Comparison of ENCODE assay signal across 19 mouse cellular contexts in genomic region chr3:40076824-40077223, GRCm38 (mm10).
DNase-seq lines count a peak whose midpoint lies in the region; ATAC-seq and TF ChIP-seq lines count a peak whose summit lies in the region.
"Had no signal": no experiment of that assay in that cellular context is flagged by ENCODE, and none has a peak within 500 bp of the region (broad histone marks: within the 10 kb centered on the region; RNA-seq: fewer than 3 reads in every experiment).

No protein-coding gene starts in this region.

- TF ChIP-seq CTCF in hindbrain, postnatal 0 days (IDR thresholded peaks at IDR 0.05; ENCODE audit: low read depth), result no peak
- no peak for TF ChIP-seq CTCF in intestine, postnatal 0 days (IDR thresholded peaks at IDR 0.05; ENCODE audit: low read depth)
- no peak for TF ChIP-seq CTCF in liver, postnatal 0 days (IDR thresholded peaks at IDR 0.05; ENCODE audit: low read depth)

- no peak overlapping the region for H3K4me2 ChIP-seq in limb, embryonic 14.5 days (replicated peaks; ENCODE audit: low read depth, low read length, severe bottlenecking)
- H3K4me2 ChIP-seq in embryonic facial prominence, embryonic 12.5 days (replicated peaks), result no peak overlapping the region
- no peak overlapping the region for H3K4me2 ChIP-seq in forebrain, embryonic 14.5 days (ENCODE audit: low read length)
- no peak overlapping the region for H3K4me2 ChIP-seq in hindbrain, postnatal 0 days (ENCODE audit: low read depth, low read length)
- H3K4me2 ChIP-seq in intestine, postnatal 0 days (replicated peaks; ENCODE audit: low read depth), result no peak overlapping the region
- H3K4me2 ChIP-seq in liver, postnatal 0 days (ENCODE audit: low read depth, low read length), result no peak overlapping the region
- H3K4me2 ChIP-seq: heart, embryonic 13.5 days; limb, embryonic 12.5 days; liver, embryonic 15.5 days had no signal

- no peak for TF ChIP-seq EP300 in liver, postnatal 0 days (IDR thresholded peaks at IDR 0.05; ENCODE audit: low read depth)

- no peaks in the 10 kb centered on the region for H3K27me3 ChIP-seq in limb, embryonic 14.5 days (ENCODE audit: control insufficient read depth, insufficient read depth, low read length)
- no peaks in the 10 kb centered on the region for H3K27me3 ChIP-seq in limb, embryonic 10.5 days (ENCODE audit: low read depth, poor library complexity, severe bottlenecking)
- no peaks in the 10 kb centered on the region for H3K27me3 ChIP-seq in embryonic facial prominence, embryonic 12.5 days
- H3K27me3 ChIP-seq in forebrain, embryonic 14.5 days (replicated peaks; ENCODE audit: control insufficient read depth, insufficient read depth, low read length), result no peaks in the 10 kb centered on the region
- no peaks in the 10 kb centered on the region for H3K27me3 ChIP-seq in hindbrain, postnatal 0 days (ENCODE audit: insufficient read depth, low read length)
- H3K27me3 ChIP-seq in intestine, postnatal 0 days (replicated peaks; ENCODE audit: control insufficient read depth, insufficient read depth, low read length), result no peaks in the 10 kb centered on the region
- H3K27me3 ChIP-seq in liver, postnatal 0 days (ENCODE audit: insufficient read depth, low read length), result no peaks in the 10 kb centered on the region
- H3K27me3 ChIP-seq: heart, embryonic 13.5 days; limb, embryonic 12.5 days; liver, embryonic 15.5 days had no signal

- H3K9me3 ChIP-seq in limb, embryonic 14.5 days (ENCODE audit: control insufficient read depth, low read length), result no peaks in the 10 kb centered on the region
- H3K9me3 ChIP-seq in limb, embryonic 10.5 days (replicated peaks), result no peaks in the 10 kb centered on the region
- H3K9me3 ChIP-seq in embryonic facial prominence, embryonic 12.5 days, result no peaks in the 10 kb centered on the region
- H3K9me3 ChIP-seq in forebrain, embryonic 14.5 days (replicated peaks; ENCODE audit: control insufficient read depth, low read length), result no peaks in the 10 kb centered on the region
- no peaks in the 10 kb centered on the region for H3K9me3 ChIP-seq in hindbrain, postnatal 0 days (ENCODE audit: low read length)
- H3K9me3 ChIP-seq in intestine, postnatal 0 days (ENCODE audit: control insufficient read depth), result no peaks in the 10 kb centered on the region
- no peaks in the 10 kb centered on the region for H3K9me3 ChIP-seq in liver, postnatal 0 days (ENCODE audit: low read length)
- H3K9me3 ChIP-seq: heart, embryonic 13.5 days; limb, embryonic 12.5 days; liver, embryonic 15.5 days had no signal

- 37% methylated on average over 4 of the region's 4 CpGs for WGBS in limb, embryonic 14.5 days
- WGBS in limb, embryonic 10.5 days, result 68% methylated on average over 4 of the region's 4 CpGs
- 29% methylated on average over 4 of the region's 4 CpGs for WGBS in embryonic facial prominence, embryonic 12.5 days
- WGBS in forebrain, embryonic 14.5 days, result 23% methylated on average over 4 of the region's 4 CpGs
- 47% methylated on average over 4 of the region's 4 CpGs for WGBS in hindbrain, postnatal 0 days
- WGBS in intestine, postnatal 0 days, result 89% methylated on average over 4 of the region's 4 CpGs
- WGBS in liver, postnatal 0 days (ENCODE audit: insufficient replicate concordance), result 73% methylated on average over 4 of the region's 4 CpGs

- DNase-seq in limb, embryonic 14.5 days (ENCODE audit: low spot score), result peak; percentile 34
- DNase-seq in limb, embryonic 10.5 days (ENCODE audit: low spot score), result no peak
- DNase-seq in forebrain, embryonic 14.5 days (ENCODE audit: low spot score), result peak; percentile 65
- DNase-seq in hindbrain, postnatal 0 days (ENCODE audit: low spot score), result peak; percentile 49
- no peak for DNase-seq in embryo, embryonic 10 days (ENCODE audit: low spot score)
- no peak for DNase-seq in liver, postnatal 0 days
- DNase-seq: adrenal gland, postnatal 14 days; B cell, adult 2 months; cerebellum, adult 8-10 months; kidney, adult 18-20 months; kidney, postnatal 10 days; lung, postnatal 14 days; right cerebral cortex, postnatal 14 days; thymus, postnatal 25 days had no signal

- no peak for TF ChIP-seq POLR2A in limb, embryonic 14.5 days (IDR thresholded peaks at IDR 0.05; ENCODE audit: borderline replicate concordance, extremely low read depth, insufficient read depth, insufficient read length)

- no peak for ATAC-seq in limb, embryonic 14.5 days (ENCODE audit: low FRiP score, low read depth)
- no peak for ATAC-seq in embryonic facial prominence, embryonic 12.5 days (ENCODE audit: insufficient number of reproducible peaks, insufficient read depth, low FRiP score, low TSS enrichment)
- peak; percentile 74 for ATAC-seq in forebrain, embryonic 14.5 days
- ATAC-seq in hindbrain, postnatal 0 days, result no peak
- ATAC-seq in intestine, postnatal 0 days, result no peak
- ATAC-seq in liver, postnatal 0 days, result no peak

- H3K4me1 ChIP-seq in limb, embryonic 14.5 days (ENCODE audit: control insufficient read depth, insufficient read depth, low read length), result peaks cover 16% of the 10 kb centered on the region
- peaks cover 13% of the 10 kb centered on the region for H3K4me1 ChIP-seq in limb, embryonic 10.5 days
- peaks cover 23% of the 10 kb centered on the region; the same call in 1 of the 2 replicates for H3K4me1 ChIP-seq in embryonic facial prominence, embryonic 12.5 days
- peaks cover 7% of the 10 kb centered on the region; the same call in 1 of the 2 replicates for H3K4me1 ChIP-seq in forebrain, embryonic 14.5 days (ENCODE audit: control insufficient read depth, insufficient read depth, low read length)
- no peaks in the 10 kb centered on the region for H3K4me1 ChIP-seq in hindbrain, postnatal 0 days (ENCODE audit: insufficient read depth, low read length)
- no peaks in the 10 kb centered on the region for H3K4me1 ChIP-seq in intestine, postnatal 0 days (replicated peaks; ENCODE audit: control insufficient read depth, insufficient read depth, low read length)
- H3K4me1 ChIP-seq in liver, postnatal 0 days (ENCODE audit: insufficient read depth), result no peaks in the 10 kb centered on the region
- H3K4me1 ChIP-seq: heart, embryonic 13.5 days; liver, embryonic 15.5 days had no signal

- no peak overlapping the region for H3K4me3 ChIP-seq in limb, embryonic 14.5 days (replicated peaks; ENCODE audit: low read length)
- H3K4me3 ChIP-seq in limb, embryonic 10.5 days, result no peak overlapping the region
- H3K4me3 ChIP-seq in embryonic facial prominence, embryonic 12.5 days, result no peak overlapping the region
- H3K4me3 ChIP-seq in forebrain, embryonic 14.5 days (ENCODE audit: low read depth, low read length), result no peak overlapping the region
- no peak overlapping the region for H3K4me3 ChIP-seq in hindbrain, postnatal 0 days (ENCODE audit: low read length)
- H3K4me3 ChIP-seq in intestine, postnatal 0 days (ENCODE audit: low read depth, low read length), result no peak overlapping the region
- H3K4me3 ChIP-seq in liver, postnatal 0 days (ENCODE audit: low read depth, low read length), result no peak overlapping the region
- H3K4me3 ChIP-seq: heart, embryonic 13.5 days; limb, embryonic 12.5 days; liver, embryonic 15.5 days had no signal

- no peak overlapping the region for H3K9ac ChIP-seq in limb, embryonic 14.5 days (ENCODE audit: low read depth, low read length, severe bottlenecking)
- no peak overlapping the region for H3K9ac ChIP-seq in embryonic facial prominence, embryonic 12.5 days
- H3K9ac ChIP-seq in forebrain, embryonic 14.5 days (ENCODE audit: low read length), result no peak overlapping the region
- H3K9ac ChIP-seq in hindbrain, postnatal 0 days (replicated peaks; ENCODE audit: low read length), result no peak overlapping the region
- no peak overlapping the region for H3K9ac ChIP-seq in intestine, postnatal 0 days (ENCODE audit: low read depth, low read length)
- H3K9ac ChIP-seq in liver, postnatal 0 days (replicated peaks), result no peak overlapping the region
- H3K9ac ChIP-seq: heart, embryonic 13.5 days; limb, embryonic 12.5 days; liver, embryonic 15.5 days had no signal

- H3K36me3 ChIP-seq in limb, embryonic 14.5 days (ENCODE audit: control insufficient read depth, insufficient read depth, low read length), result no peaks in the 10 kb centered on the region
- H3K36me3 ChIP-seq in limb, embryonic 10.5 days, result no peaks in the 10 kb centered on the region
- H3K36me3 ChIP-seq in embryonic facial prominence, embryonic 12.5 days, result no peaks in the 10 kb centered on the region
- H3K36me3 ChIP-seq in forebrain, embryonic 14.5 days (ENCODE audit: control insufficient read depth, insufficient read depth, low read length), result no peaks in the 10 kb centered on the region
- H3K36me3 ChIP-seq in hindbrain, postnatal 0 days (ENCODE audit: insufficient read depth, low read length), result no peaks in the 10 kb centered on the region
- H3K36me3 ChIP-seq in intestine, postnatal 0 days (ENCODE audit: control insufficient read depth, insufficient read depth), result no peaks in the 10 kb centered on the region
- no peaks in the 10 kb centered on the region for H3K36me3 ChIP-seq in liver, postnatal 0 days (replicated peaks; ENCODE audit: insufficient read depth, low read length)
- H3K36me3 ChIP-seq: heart, embryonic 13.5 days; limb, embryonic 12.5 days; liver, embryonic 15.5 days had no signal

- no peak overlapping the region for H3K27ac ChIP-seq in limb, embryonic 14.5 days (replicated peaks; ENCODE audit: low read depth, low read length)
- H3K27ac ChIP-seq in limb, embryonic 10.5 days, result no peak overlapping the region
- peak overlapping the region; percentile 60; the same call in 1 of the 2 replicates for H3K27ac ChIP-seq in embryonic facial prominence, embryonic 12.5 days
- H3K27ac ChIP-seq in forebrain, embryonic 14.5 days (ENCODE audit: low read depth, low read length), result no peak overlapping the region
- no peak overlapping the region for H3K27ac ChIP-seq in hindbrain, postnatal 0 days
- H3K27ac ChIP-seq in intestine, postnatal 0 days (ENCODE audit: low read depth, low read length), result no peak overlapping the region
- H3K27ac ChIP-seq in liver, postnatal 0 days (ENCODE audit: low read depth), result no peak overlapping the region
- H3K27ac ChIP-seq: heart, embryonic 13.5 days; limb, embryonic 12.5 days; liver, embryonic 15.5 days had no signal

Comparison
In these comparisons a context has a peak if more than half of its experiments do, and no peak if none do; other contexts are left out.
1. DNase-seq: peak in limb, embryonic 14.5 days (single experiment), forebrain, embryonic 14.5 days (single experiment) and hindbrain, postnatal 0 days (single experiment); none in limb, embryonic 10.5 days (single experiment), embryo, embryonic 10 days (single experiment) and liver, postnatal 0 days (single experiment).